Mouse (Mus musculus) embryonic facial prominence, embryonic 13.5 days (tissue): ENCODE measurements around the gene Naga. TPM values are rescaled to one million over a fixed set of nuclear protein-coding genes. Genes with fewer than 3 reads are reported as not detected.

Source experiments
- ATAC-seq: fragments of 200-750 bp; cut with Nextera tagmentation; 2 replicates; pipeline ENCODE4 v1.8.0; 2017; ENCODE audit warnings: low read depth; ENCODE audit not compliant: insufficient number of reproducible peaks, insufficient read depth, low FRiP score, low TSS enrichment
- H3K27ac ChIP-seq: fragments of 300-500 bp; sonication (generic); 2 replicates; pipeline ENCODE4 v1.5.1; 2015; ENCODE audit warnings: moderate library complexity, mild to moderate bottlenecking, inconsistent platforms
- H3K27me3 ChIP-seq: fragments of 300-500 bp; sonication (generic); 2 replicates; pipeline ENCODE4 v1.6.1; 2015; ENCODE audit warnings: mild to moderate bottlenecking, inconsistent platforms
- H3K36me3 ChIP-seq: fragments of 300-500 bp; sonication (generic); 2 replicates; pipeline ENCODE4 v1.6.1; 2015; ENCODE audit warnings: mild to moderate bottlenecking, inconsistent platforms
- H3K4me1 ChIP-seq: fragments of 300-500 bp; sonication (generic); 2 replicates; pipeline ENCODE4 v1.6.1; 2015; ENCODE audit warnings: inconsistent platforms
- H3K4me2 ChIP-seq: fragments of 300-500 bp; sonication (generic); 2 replicates; pipeline ENCODE4 v1.6.1; 2015; ENCODE audit warnings: moderate library complexity, mild to moderate bottlenecking, inconsistent platforms
- H3K4me3 ChIP-seq: fragments of 300-500 bp; sonication (generic); 2 replicates; pipeline ENCODE4 v1.5.1; 2015; ENCODE audit warnings: mild to moderate bottlenecking, inconsistent platforms
- H3K9ac ChIP-seq: fragments of 300-500 bp; sonication (generic); 2 replicates; pipeline ENCODE4 v1.6.1; 2015; ENCODE audit warnings: mild to moderate bottlenecking, inconsistent platforms
- H3K9me3 ChIP-seq: fragments of 300-500 bp; sonication (generic); 2 replicates; pipeline ENCODE4 v1.6.1; 2016; ENCODE audit warnings: inconsistent platforms
- WGBS: fragments of 180-500 bp; shearing (Covaris S2); methylation state at CpG from one replicate; pipeline ENCODE4 v1.1.7; 2015; ENCODE audit warnings: mixed read lengths; 5-methylcytosine and 5-hydroxymethylcytosine counted together
- polyA plus RNA-seq: library from polyadenylated mRNA; unstranded; fragments of >200 nt; fragmentation: Nextera tagmentation; extraction: Ambion mirVana; gene quantifications from 2 replicates; pipeline ENCODE4 v1.2.1, GENCODE M21; 2015

Naga gene
- polyA plus RNA-seq, 1 experiment from 2014 or later: 46.0 TPM

- H3K27ac ChIP-seq: peak overlapping the region; percentile 81
- H3K4me3 ChIP-seq: peak overlapping the region; percentile 98
- WGBS: under 1% methylated on average over 23 of the region's 23 CpGs
- peaks cover 21% of the 10 kb centered on the region for H3K4me1 ChIP-seq
- peak overlapping the region; percentile 98 for H3K9ac ChIP-seq
- peak; percentile 33 for ATAC-seq
- no peaks in the 10 kb centered on the region for H3K9me3 ChIP-seq
- H3K36me3 ChIP-seq: peaks cover 24% of the 10 kb centered on the region
- no peaks in the 10 kb centered on the region for H3K27me3 ChIP-seq
- peak overlapping the region; percentile 89 for H3K4me2 ChIP-seq
Measured at GRCm38 (mm10) chr15:82353745-82354113, 15.0 kb upstream of the Naga start.

GRCm38 (mm10) chr15:82353078-82353744, 14.5 kb upstream of the Naga start:
- WGBS: 31% methylated on average over 14 of the region's 14 CpGs
- Histone ChIP-seq H3K4me1 (peaks cover 20% of the 10 kb centered on the region), H3K4me3 (peak overlapping the region; percentile 98), H3K27me3 (no peaks in the 10 kb centered on the region), H3K4me2 (peak overlapping the region; percentile 89), H3K36me3 (peaks cover 29% of the 10 kb centered on the region), H3K27ac (peak overlapping the region; percentile 81; the same call in 1 of the 2 replicates), H3K9ac (peak overlapping the region; percentile 98), H3K9me3 (no peaks in the 10 kb centered on the region)
- no peak for ATAC-seq

GRCm38 (mm10) chr15:82351480-82351879, 12.8 kb upstream of the Naga start:
- Histone ChIP-seq H3K27ac (no peak overlapping the region), H3K4me1 (peaks cover 34% of the 10 kb centered on the region), H3K9me3 (no peaks in the 10 kb centered on the region), H3K9ac (no peak overlapping the region), H3K4me2 (no peak overlapping the region), H3K4me3 (no peak overlapping the region), H3K36me3 (peaks cover 35% of the 10 kb centered on the region), H3K27me3 (no peaks in the 10 kb centered on the region)
- 71% methylated on average over 3 of the region's 3 CpGs for WGBS
- ATAC-seq: no peak

GRCm38 (mm10) chr15:82350349-82350748, 11.6 kb upstream of the Naga start:
- peaks cover 35% of the 10 kb centered on the region for H3K36me3 ChIP-seq
- no peak for ATAC-seq
- H3K9me3 ChIP-seq: no peaks in the 10 kb centered on the region
- no peaks in the 10 kb centered on the region for H3K27me3 ChIP-seq
- H3K4me3 ChIP-seq: no peak overlapping the region
- H3K4me2 ChIP-seq: no peak overlapping the region
- H3K9ac ChIP-seq: no peak overlapping the region
- H3K4me1 ChIP-seq: peaks cover 35% of the 10 kb centered on the region
- 89% methylated on average over 4 of the region's 4 CpGs for WGBS
- no peak overlapping the region for H3K27ac ChIP-seq

GRCm38 (mm10) chr15:82348999-82349341, 10.2 kb upstream of the Naga start:
- WGBS: 92% methylated on average over 2 of the region's 2 CpGs
- Histone ChIP-seq H3K4me3 (no peak overlapping the region), H3K9me3 (no peaks in the 10 kb centered on the region), H3K4me2 (no peak overlapping the region), H3K27me3 (no peaks in the 10 kb centered on the region), H3K9ac (no peak overlapping the region), H3K27ac (no peak overlapping the region), H3K4me1 (peaks cover 31% of the 10 kb centered on the region), H3K36me3 (peaks cover 35% of the 10 kb centered on the region)
- no peak for ATAC-seq

GRCm38 (mm10) chr15:82348258-82348998, 9.7 kb upstream of the Naga start:
- H3K4me3 ChIP-seq: no peak overlapping the region
- no peak overlapping the region for H3K27ac ChIP-seq
- H3K9ac ChIP-seq: no peak overlapping the region
- 86% methylated on average over 8 of the region's 8 CpGs for WGBS
- H3K27me3 ChIP-seq: no peaks in the 10 kb centered on the region
- H3K4me1 ChIP-seq: peaks cover 31% of the 10 kb centered on the region
- H3K9me3 ChIP-seq: no peaks in the 10 kb centered on the region
- H3K36me3 ChIP-seq: peaks cover 40% of the 10 kb centered on the region
- no peak for ATAC-seq
- H3K4me2 ChIP-seq: no peak overlapping the region

- Histone ChIP-seq H3K9ac (no peak overlapping the region), H3K27ac (no peak overlapping the region), H3K4me2 (0 out of 2 replicates have a peak overlapping the region, but pooled peaks have one; percentile 82), H3K9me3 (no peaks in the 10 kb centered on the region), H3K36me3 (peaks cover 45% of the 10 kb centered on the region), H3K4me3 (no peak overlapping the region), H3K27me3 (no peaks in the 10 kb centered on the region), H3K4me1 (peaks cover 25% of the 10 kb centered on the region)
- WGBS: 93% methylated on average over 12 of the region's 12 CpGs
- no peak for ATAC-seq
Measured at GRCm38 (mm10) chr15:82347852-82348251, 9.1 kb upstream of the Naga start.

- peak overlapping the region; percentile 79 for H3K9ac ChIP-seq
- WGBS: 87% methylated on average over 4 of the region's 4 CpGs
- no peak for ATAC-seq
- H3K27me3 ChIP-seq: no peaks in the 10 kb centered on the region
- peak overlapping the region; percentile 82 for H3K4me2 ChIP-seq
- H3K9me3 ChIP-seq: no peaks in the 10 kb centered on the region
- peaks cover 45% of the 10 kb centered on the region for H3K36me3 ChIP-seq
- peaks cover 20% of the 10 kb centered on the region for H3K4me1 ChIP-seq
- H3K27ac ChIP-seq: 0 out of 2 replicates have a peak overlapping the region, but pooled peaks have one; percentile 22
- H3K4me3 ChIP-seq: peak overlapping the region; percentile 67
Measured at GRCm38 (mm10) chr15:82347303-82347676, 8.6 kb upstream of the Naga start.

GRCm38 (mm10) chr15:82346580-82347302, 8.0 kb upstream of the Naga start:
- H3K27me3 ChIP-seq: no peaks in the 10 kb centered on the region
- H3K4me1 ChIP-seq: peaks cover 21% of the 10 kb centered on the region
- H3K27ac ChIP-seq: peak overlapping the region; percentile 86; the same call in 1 of the 2 replicates
- H3K4me2 ChIP-seq: peak overlapping the region; percentile 82
- no peak for ATAC-seq
- peaks cover 45% of the 10 kb centered on the region for H3K36me3 ChIP-seq
- H3K9ac ChIP-seq: peak overlapping the region; percentile 79
- WGBS: 64% methylated on average over 14 of the region's 14 CpGs
- peak overlapping the region; percentile 67 for H3K4me3 ChIP-seq
- no peaks in the 10 kb centered on the region for H3K9me3 ChIP-seq

GRCm38 (mm10) chr15:82345820-82346470, 7.2 kb upstream of the Naga start:
- Histone ChIP-seq H3K27me3 (no peaks in the 10 kb centered on the region), H3K4me3 (peak overlapping the region; percentile 67), H3K4me1 (peaks cover 28% of the 10 kb centered on the region), H3K4me2 (peak overlapping the region; percentile 82), H3K9ac (peak overlapping the region; percentile 79), H3K36me3 (peaks cover 43% of the 10 kb centered on the region), H3K9me3 (no peaks in the 10 kb centered on the region), H3K27ac (peak overlapping the region; percentile 86)
- peak; percentile 94 for ATAC-seq
- WGBS: under 1% methylated on average over 51 of the region's 51 CpGs

- 91% methylated on average over 6 of the region's 6 CpGs for WGBS
- no peak overlapping the region for H3K4me2 ChIP-seq
- H3K27me3 ChIP-seq: no peaks in the 10 kb centered on the region
- no peak for ATAC-seq
- H3K4me3 ChIP-seq: no peak overlapping the region
- H3K9me3 ChIP-seq: no peaks in the 10 kb centered on the region
- H3K36me3 ChIP-seq: peaks cover 33% of the 10 kb centered on the region
- no peak overlapping the region for H3K27ac ChIP-seq
- no peak overlapping the region for H3K9ac ChIP-seq
- peaks cover 36% of the 10 kb centered on the region for H3K4me1 ChIP-seq
Measured at GRCm38 (mm10) chr15:82344971-82345370, 6.2 kb upstream of the Naga start.
